Mouse (Mus musculus) limb, embryonic 11.5 days (tissue): ENCODE results near the gene Rin2. TPM values are rescaled to one million over a fixed set of nuclear protein-coding genes. Genes with fewer than 3 reads are reported as not detected.

Experiments used
- ATAC-seq: fragments of 200-750 bp; cut with Nextera tagmentation; 2 replicates; pipeline ENCODE4 v1.8.0; 2017; ENCODE audit warnings: low read depth; ENCODE audit not compliant: insufficient number of reproducible peaks, low FRiP score, low TSS enrichment
- DNase-seq: peaks from one replicate; pipeline ENCODE4 v3.0.0-alpha.2; 2015; ENCODE audit warnings: low spot score
- H3K27ac ChIP-seq: fragments of 300-500 bp; sonication (generic); replicated peaks from 2 replicates; pipeline ENCODE4 v1.5.1; 2014; ENCODE audit warnings: low read depth, mild to moderate bottlenecking, low read length
- H3K27me3 ChIP-seq: fragments of 300-500 bp; sonication (generic); 2 replicates; pipeline ENCODE4 v1.6.1; 2014; ENCODE audit warnings: mild to moderate bottlenecking, low read length, mixed read lengths; ENCODE audit not compliant: control insufficient read depth, insufficient read depth
- H3K36me3 ChIP-seq: fragments of 300-500 bp; sonication (generic); 2 replicates; pipeline ENCODE4 v1.6.1; 2014; ENCODE audit warnings: mild to moderate bottlenecking, low read length, moderate library complexity, mixed read lengths; ENCODE audit not compliant: control insufficient read depth, insufficient read depth
- H3K4me1 ChIP-seq: fragments of 300-500 bp; sonication (generic); 2 replicates; pipeline ENCODE4 v1.6.1; 2014; ENCODE audit warnings: low read length, mixed read lengths; ENCODE audit not compliant: control insufficient read depth, insufficient read depth
- H3K4me2 ChIP-seq: fragments of 300-500 bp; sonication (generic); 2 replicates; pipeline ENCODE4 v1.6.1; 2014; ENCODE audit warnings: low read depth, mild to moderate bottlenecking, moderate library complexity; ENCODE audit not compliant: severe bottlenecking
- H3K4me3 ChIP-seq: fragments of 300-500 bp; sonication (generic); 2 replicates; pipeline ENCODE4 v1.5.1; 2014; ENCODE audit warnings: low read depth, low read length
- H3K9ac ChIP-seq: fragments of 300-500 bp; sonication (generic); 2 replicates; pipeline ENCODE4 v1.6.1; 2014; ENCODE audit warnings: mild to moderate bottlenecking, low read length
- H3K9me3 ChIP-seq: fragments of 300-500 bp; sonication (generic); 2 replicates; pipeline ENCODE4 v1.6.1; 2016; ENCODE audit warnings: low read length; ENCODE audit not compliant: control insufficient read depth
- WGBS: fragments of 180-500 bp; shearing (Covaris S2); extraction: QIAGEN DNeasy Blood & Tissue Kit; methylation state at CpG from one replicate; pipeline ENCODE4 v1.1.7; 2014; 5-methylcytosine and 5-hydroxymethylcytosine counted together
- polyA plus RNA-seq: library from polyadenylated mRNA; unstranded; fragments of >200 nt; fragmentation: Nextera tagmentation; extraction: Ambion mirVana; gene quantifications from 2 replicates; pipeline ENCODE4 v1.2.1, GENCODE M21; 2014

The Rin2 gene
- polyA plus RNA-seq, 1 experiment from 2014 or later = 19.9 TPM

GRCm38 (mm10) chr2:145661242-145661641, 13.8 kb upstream of the Rin2 start:
- DNase-seq (no peak), ATAC-seq (no peak)
- no peak overlapping the region for H3K9ac ChIP-seq
- no peak overlapping the region for H3K4me3 ChIP-seq
- H3K27me3 ChIP-seq = no peaks in the 10 kb centered on the region
- WGBS = 79% methylated on average over 5 of the region's 7 CpGs
- H3K4me1 ChIP-seq = no peaks in the 10 kb centered on the region
- no peak overlapping the region for H3K27ac ChIP-seq
- H3K9me3 ChIP-seq = no peaks in the 10 kb centered on the region
- H3K4me2 ChIP-seq = no peak overlapping the region
- no peaks in the 10 kb centered on the region for H3K36me3 ChIP-seq

- H3K36me3 ChIP-seq = no peaks in the 10 kb centered on the region
- 83% methylated on average over 7 of the region's 7 CpGs for WGBS
- H3K4me1 ChIP-seq = no peaks in the 10 kb centered on the region
- no peak overlapping the region for H3K27ac ChIP-seq
- no peaks in the 10 kb centered on the region for H3K9me3 ChIP-seq
- no peaks in the 10 kb centered on the region for H3K27me3 ChIP-seq
- H3K4me3 ChIP-seq = no peak overlapping the region
- H3K9ac ChIP-seq = no peak overlapping the region
- no peak for ATAC-seq
- no peak overlapping the region for H3K4me2 ChIP-seq
- no peak for DNase-seq
Observed at GRCm38 (mm10) chr2:145663899-145664298, 11.1 kb upstream of the Rin2 start.

- Histone ChIP-seq H3K36me3 (no peaks in the 10 kb centered on the region), H3K4me2 (no peak overlapping the region), H3K4me3 (no peak overlapping the region), H3K9ac (no peak overlapping the region), H3K27me3 (no peaks in the 10 kb centered on the region), H3K4me1 (no peaks in the 10 kb centered on the region), H3K9me3 (no peaks in the 10 kb centered on the region), H3K27ac (no peak overlapping the region)
- DNase-seq (no peak), ATAC-seq (no peak; the same call in 1 of the 2 replicates)
- WGBS = 76% methylated on average over 2 of the region's 2 CpGs
Observed at GRCm38 (mm10) chr2:145664311-145664710, 10.7 kb upstream of the Rin2 start.

GRCm38 (mm10) chr2:145668135-145668534, 6.9 kb upstream of the Rin2 start:
- Histone ChIP-seq H3K4me1 (no peaks in the 10 kb centered on the region), H3K27ac (no peak overlapping the region), H3K4me3 (no peak overlapping the region), H3K36me3 (no peaks in the 10 kb centered on the region), H3K9ac (no peak overlapping the region), H3K27me3 (no peaks in the 10 kb centered on the region), H3K9me3 (no peaks in the 10 kb centered on the region), H3K4me2 (no peak overlapping the region)
- no peak for ATAC-seq
- 68% methylated on average over 4 of the region's 4 CpGs for WGBS
- no peak for DNase-seq

- Histone ChIP-seq H3K4me1 (peaks cover 3% of the 10 kb centered on the region; the same call in 1 of the 2 replicates), H3K27me3 (no peaks in the 10 kb centered on the region), H3K4me2 (no peak overlapping the region), H3K27ac (no peak overlapping the region), H3K9ac (no peak overlapping the region), H3K9me3 (no peaks in the 10 kb centered on the region), H3K36me3 (no peaks in the 10 kb centered on the region), H3K4me3 (no peak overlapping the region)
- DNase-seq (no peak), ATAC-seq (no peak)
- 87% methylated on average over 4 of the region's 4 CpGs for WGBS
Observed at GRCm38 (mm10) chr2:145670131-145670530, 4.9 kb upstream of the Rin2 start.

GRCm38 (mm10) chr2:145674496-145675141, 396 bp upstream of the Rin2 start:
- H3K9ac ChIP-seq = peak overlapping the region; percentile 70
- ATAC-seq = peak; percentile 63
- no peak for DNase-seq
- H3K4me3 ChIP-seq = peak overlapping the region; percentile 61
- WGBS = 5% methylated on average over 23 of the region's 23 CpGs
- peaks cover 8% of the 10 kb centered on the region; the same call in 1 of the 2 replicates for H3K4me1 ChIP-seq
- peak overlapping the region; percentile 94 for H3K4me2 ChIP-seq
- H3K9me3 ChIP-seq = no peaks in the 10 kb centered on the region
- no peaks in the 10 kb centered on the region for H3K27me3 ChIP-seq
- no peak overlapping the region for H3K27ac ChIP-seq
- H3K36me3 ChIP-seq = no peaks in the 10 kb centered on the region

- H3K4me1 ChIP-seq = peaks cover 8% of the 10 kb centered on the region; the same call in 1 of the 2 replicates
- H3K4me3 ChIP-seq = peak overlapping the region; percentile 61
- H3K36me3 ChIP-seq = no peaks in the 10 kb centered on the region
- H3K27me3 ChIP-seq = no peaks in the 10 kb centered on the region
- H3K27ac ChIP-seq = no peak overlapping the region
- H3K9ac ChIP-seq = peak overlapping the region; percentile 70
- ATAC-seq (0 out of 2 replicates have a peak, but pooled peaks have one; percentile 1), DNase-seq (peak; percentile 51)
- no peaks in the 10 kb centered on the region for H3K9me3 ChIP-seq
- H3K4me2 ChIP-seq = peak overlapping the region; percentile 94
- 8% methylated on average over 27 of the region's 27 CpGs for WGBS
Observed at GRCm38 (mm10) chr2:145675756-145676543, 935 bp downstream of the Rin2 start.

GRCm38 (mm10) chr2:145676544-145676925, 1.5 kb downstream of the Rin2 start:
- Histone ChIP-seq H3K27me3 (no peaks in the 10 kb centered on the region), H3K4me2 (no peak overlapping the region; the same call in 1 of the 2 replicates), H3K9me3 (no peaks in the 10 kb centered on the region), H3K4me3 (0 out of 2 replicates have a peak overlapping the region, but pooled peaks have one; percentile 61), H3K27ac (no peak overlapping the region), H3K4me1 (peaks cover 8% of the 10 kb centered on the region; the same call in 1 of the 2 replicates), H3K36me3 (no peaks in the 10 kb centered on the region), H3K9ac (no peak overlapping the region)
- ATAC-seq (no peak), DNase-seq (no peak)
- WGBS = 56% methylated on average over 3 of the region's 3 CpGs
